Mouse (Mus musculus): Measurements from ENCODE around the gene Gm45716.

Gene Gm45716

GRCm38 (mm10) chr11:90187441-90187840, at the start of gene Gm45716:
Gm45716 (plus strand) TSS chr11:90187683.
- no peak for DNase-seq (ENCODE audit: low spot score in 2 of 2)

- peak in 1 of 2 experiments; percentile 55 for DNase-seq (ENCODE audit: low spot score in 2 of 2)
These were observed 45.1 kb upstream of the Gm45716 start for GRCm38 (mm10) chr11:90142393-90142792.

- DNase-seq (ENCODE audit: low spot score in 2 of 2), result no peak
These were observed 44.5 kb upstream of the Gm45716 start for GRCm38 (mm10) chr11:90142936-90143335.

- peak in 1 of 2 experiments; percentile 34 for DNase-seq (ENCODE audit: low spot score in 2 of 2)
These were observed 41.2 kb upstream of the Gm45716 start for GRCm38 (mm10) chr11:90146086-90146860.

- DNase-seq (ENCODE audit: low spot score in 2 of 2), result no peak
These were observed 32.4 kb upstream of the Gm45716 start for GRCm38 (mm10) chr11:90155066-90155465.

GRCm38 (mm10) chr11:90155466-90155865, 32.0 kb upstream of the Gm45716 start:
- DNase-seq (ENCODE audit: low spot score in 2 of 2), result peak in 1 of 2 experiments; percentile 5

- DNase-seq (ENCODE audit: low spot score in 2 of 2), result peak in 1 of 2 experiments; percentile 17
These were observed 19.7 kb upstream of the Gm45716 start for GRCm38 (mm10) chr11:90167771-90168170.

GRCm38 (mm10) chr11:90168338-90169065, 19.0 kb upstream of the Gm45716 start:
- DNase-seq (ENCODE audit: low spot score in 2 of 2), result no peak

GRCm38 (mm10) chr11:90169200-90170013, 18.1 kb upstream of the Gm45716 start:
- no peak for DNase-seq (ENCODE audit: low spot score in 2 of 2)

GRCm38 (mm10) chr11:90170014-90170320, 17.5 kb upstream of the Gm45716 start:
- DNase-seq (ENCODE audit: low spot score in 2 of 2), result peak in 1 of 2 experiments; percentile 20

- DNase-seq (ENCODE audit: low spot score in 2 of 2), result no peak
These were observed 15.2 kb upstream of the Gm45716 start for GRCm38 (mm10) chr11:90172331-90172730.

GRCm38 (mm10) chr11:90175634-90176300, 11.7 kb upstream of the Gm45716 start:
- DNase-seq (ENCODE audit: low spot score in 2 of 2), result no peak

GRCm38 (mm10) chr11:90177389-90177788, 10.1 kb upstream of the Gm45716 start:
- DNase-seq (ENCODE audit: low spot score in 2 of 2), result no peak

- no peak for DNase-seq (ENCODE audit: low spot score in 2 of 2)
These were observed 4.1 kb upstream of the Gm45716 start for GRCm38 (mm10) chr11:90183361-90183760.

GRCm38 (mm10) chr11:90184756-90185155, 2.7 kb upstream of the Gm45716 start:
- no peak for DNase-seq (ENCODE audit: low spot score in 2 of 2)

- DNase-seq (ENCODE audit: low spot score in 2 of 2), result no peak
These were observed 2.7 kb downstream of the Gm45716 start for GRCm38 (mm10) chr11:90190156-90190555.

GRCm38 (mm10) chr11:90194946-90195345, 7.5 kb downstream of the Gm45716 start:
- no peak for DNase-seq (ENCODE audit: low spot score in 2 of 2)

GRCm38 (mm10) chr11:90195756-90196520, 8.5 kb downstream of the Gm45716 start:
- no peak for DNase-seq (ENCODE audit: low spot score in 2 of 2)

- DNase-seq (ENCODE audit: low spot score in 2 of 2), result no peak
These were observed 9.2 kb downstream of the Gm45716 start for GRCm38 (mm10) chr11:90196521-90197215.

GRCm38 (mm10) chr11:90198048-90198447, 10.6 kb downstream of the Gm45716 start:
- no peak for DNase-seq (ENCODE audit: low spot score in 2 of 2)

Data from urinary bladder, postnatal 4 days (tissue).